Mouse (Mus musculus): ENCODE measurements around the gene Mapkapk2.

DNA sequence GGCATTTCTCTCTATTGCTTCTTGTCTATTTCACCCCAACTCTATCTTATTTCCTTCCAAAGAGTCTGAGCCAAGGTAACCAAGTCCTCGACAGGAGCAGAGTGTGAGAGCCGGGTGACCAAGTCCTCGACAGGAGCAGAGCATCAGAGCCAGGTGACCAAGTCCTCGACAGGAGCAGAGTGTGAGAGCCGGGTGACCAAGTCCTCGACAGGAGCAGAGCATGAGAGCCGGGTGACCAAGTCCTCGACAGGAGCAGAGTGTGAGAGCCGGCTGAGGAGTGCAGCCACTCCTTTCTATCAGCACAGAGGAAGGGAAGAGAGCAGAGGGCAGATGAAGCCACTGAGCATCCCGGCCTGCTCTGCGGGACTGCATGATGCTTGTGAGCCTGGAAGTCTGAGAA, 9.1 kb downstream of the Mapkapk2 start:
- TF ChIP-seq GATA1 (IDR thresholded peaks at IDR 0.05; ENCODE audit: low read length) (no peak), TAL1 (IDR thresholded peaks at IDR 0.05; ENCODE audit: low read length) (no peak)
